Mouse (Mus musculus) leukemia stem cell, adult 10-12 weeks (primary cell): ENCODE data around the gene Lrrc58. TPM values are rescaled to one million over a fixed set of nuclear protein-coding genes. Genes with fewer than 3 reads are reported as not detected.

Source experiments
- polyA plus RNA-seq: library from polyadenylated mRNA; stranded (reverse); fragments of >175 nt; gene quantifications from 2 replicates; pipeline ENCODE4 v1.2.3, GENCODE M21; 2012; ENCODE audit warnings: low replicate concordance

Lrrc58 gene
- polyA plus RNA-seq, result 2.9 and 3.7 TPM in 2 replicates

DNA sequence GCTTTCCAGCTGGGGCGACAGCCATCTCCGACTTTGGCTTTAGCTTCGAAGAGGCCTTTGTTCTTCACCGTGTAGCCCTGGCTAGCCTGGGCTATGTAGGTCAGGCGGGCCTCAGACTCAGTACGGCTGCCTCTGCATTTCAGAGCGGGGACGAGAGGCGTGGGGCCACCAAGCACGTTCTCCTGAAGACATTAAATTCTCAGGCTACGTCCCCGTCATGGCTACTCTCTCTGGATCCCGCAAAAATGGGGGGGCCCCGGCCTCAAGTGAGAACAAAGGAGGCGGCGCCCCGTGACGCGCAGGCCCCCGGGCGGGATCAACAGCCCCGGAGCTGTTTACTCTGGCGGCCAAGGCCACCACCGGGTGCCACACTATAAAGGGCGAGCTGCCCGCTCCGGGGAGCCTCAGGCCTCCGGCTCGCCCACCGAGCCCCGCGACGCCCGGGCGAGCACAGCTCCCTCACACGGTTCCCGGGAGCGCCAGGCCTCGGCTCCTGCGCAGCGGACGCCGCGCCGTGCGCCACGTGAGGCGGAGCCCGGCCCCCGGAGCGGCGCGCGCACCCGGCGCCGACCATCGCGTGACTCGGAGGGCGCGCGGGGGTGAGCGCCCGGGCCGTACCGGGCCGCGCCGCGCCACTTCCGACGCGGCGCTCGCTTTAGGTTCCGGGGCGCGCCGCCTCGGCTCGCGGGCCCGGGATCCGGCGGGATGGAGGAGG is at the start of gene Lrrc58:
Lrrc58 (plus strand) TSS at position 599 of the 715 bp plus-strand sequence.

DNA sequence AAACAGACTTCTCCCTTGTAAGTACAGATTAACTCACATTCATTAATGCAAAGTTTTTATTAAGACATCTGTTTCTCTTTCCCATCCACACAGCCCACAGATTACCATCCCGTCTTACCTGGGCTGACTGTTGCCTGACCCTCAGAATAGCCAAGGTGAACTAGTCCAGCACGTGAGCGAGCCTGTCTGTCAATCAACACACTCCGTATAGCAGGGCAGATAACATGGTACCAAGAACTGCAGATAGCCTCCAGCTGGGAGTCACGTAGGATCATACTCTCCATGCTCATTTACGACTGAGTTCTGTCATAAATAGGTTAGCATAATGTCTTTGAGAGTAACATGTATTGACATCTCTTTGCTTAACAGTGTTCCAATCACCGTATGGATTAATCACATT is 7.2 kb upstream of the Lrrc58 start, which contains the start of gene Gm36028:
Gm36028 (minus strand) TSS at position 118 of the 400 bp plus-strand sequence.

DNA sequence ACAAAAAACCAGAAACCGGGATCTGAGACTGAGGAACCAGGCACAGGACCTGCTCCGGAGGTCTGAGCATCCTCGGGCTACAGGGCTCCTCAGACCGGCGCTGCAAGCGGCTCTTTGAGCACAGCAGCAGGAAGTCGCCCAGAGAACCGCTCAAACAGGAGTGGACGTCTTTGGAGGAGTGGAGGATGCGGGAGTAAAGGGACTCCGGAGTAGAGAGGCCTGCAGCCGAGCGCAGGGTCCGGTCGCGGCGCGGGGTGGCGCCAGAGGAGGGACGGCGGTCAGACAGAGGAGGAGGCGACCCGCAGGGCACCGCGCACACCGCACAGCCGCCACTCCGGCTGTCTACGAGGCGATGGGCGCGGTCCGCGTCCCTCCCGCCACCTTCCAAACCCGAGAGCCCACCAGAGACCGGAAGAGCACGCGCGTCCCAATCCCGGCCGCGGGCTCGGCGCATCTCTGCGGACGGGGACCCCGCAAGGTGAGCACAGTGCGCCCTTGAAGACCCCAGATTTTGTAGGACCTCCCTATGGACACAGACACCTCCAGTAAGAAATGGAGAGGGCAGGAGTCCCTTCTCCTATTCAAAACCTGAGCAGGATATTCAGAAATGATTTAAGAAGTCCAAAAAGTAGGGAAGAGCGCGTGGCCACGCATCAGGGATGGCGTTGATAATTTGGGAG is 48.1 kb downstream of the Lrrc58 start, which contains the start of gene Gpr156:
Gpr156 (plus strand) TSS at position 359 of the 680 bp plus-strand sequence.

Other genes starting within 250 kb of the Lrrc58 start
- gene Ndufb4, start 213.9 kb upstream of the Lrrc58 start, polyA plus RNA-seq, result 75.9 and 86.6 TPM in 2 replicates
- 0.10 and 0.64 TPM in 2 replicates for gene Fstl1, start 91.5 kb upstream of the Lrrc58 start, polyA plus RNA-seq
- not detected in 2 replicates for gene Gm36028, start 7.2 kb upstream of the Lrrc58 start, polyA plus RNA-seq
- 0.05 and 0.06 TPM in 2 replicates for gene Gpr156, start 48.1 kb downstream of the Lrrc58 start, polyA plus RNA-seq
- 16.0 and 23.8 TPM in 2 replicates for gene Gsk3b, start 220.6 kb downstream of the Lrrc58 start, polyA plus RNA-seq